Mouse (Mus musculus) liver, adult (tissue): Measurements from ENCODE around the gene Rpl39l.

ENCODE experiments used
- GATA4 ChIP-seq: IDR thresholded peaks from 2 replicates; pipeline ENCODE4 v1.6.1; 2014; ENCODE audit warnings: mild to moderate bottlenecking, low read length; ENCODE audit not compliant: insufficient replicate concordance

Rpl39l gene

DNA sequence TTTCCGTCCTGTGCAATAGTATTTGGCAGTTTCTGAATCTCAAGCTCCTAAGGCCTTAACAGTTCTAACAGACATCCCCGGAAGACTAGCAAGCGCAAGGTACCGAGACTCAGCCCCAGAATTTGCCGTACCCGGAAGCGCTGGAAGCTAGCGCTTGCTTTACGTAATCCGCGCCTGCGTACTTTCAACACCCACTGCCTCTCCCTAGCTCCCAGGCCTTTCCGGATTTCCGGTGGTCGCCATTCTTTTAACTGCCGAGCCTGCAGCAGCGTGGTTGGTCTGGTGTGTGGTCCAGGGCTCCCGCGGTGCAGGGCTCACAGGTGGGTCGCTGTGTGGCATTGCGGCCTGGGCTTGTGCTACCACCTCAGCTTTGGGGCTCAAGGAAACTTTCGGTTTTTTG, at the start of gene Rpl39l:
Gene Rpl39l (plus strand): TSS at position 222 of the 400 bp plus-strand sequence.
- TF ChIP-seq GATA4: no peak

DNA sequence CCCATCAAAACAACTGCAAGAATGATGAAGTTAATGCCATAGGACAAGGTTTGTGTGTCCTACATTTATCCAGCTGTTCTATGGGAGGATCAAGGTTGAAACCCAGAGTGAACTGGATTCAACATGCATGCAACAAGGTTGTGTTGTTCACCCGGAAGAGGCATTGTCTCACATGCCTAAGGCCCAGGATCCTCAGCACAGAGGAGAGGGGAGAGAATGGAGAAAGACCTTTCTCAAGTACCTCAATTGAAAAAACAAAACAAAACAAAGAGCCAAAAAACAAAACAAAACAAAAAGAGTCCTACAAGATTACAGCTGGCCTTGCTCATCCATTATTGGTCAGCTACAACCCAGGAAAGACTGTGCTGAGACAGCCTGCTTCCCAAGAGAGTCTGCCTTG, 42.4 kb upstream of the Rpl39l start:
- no peak for TF ChIP-seq GATA4

DNA sequence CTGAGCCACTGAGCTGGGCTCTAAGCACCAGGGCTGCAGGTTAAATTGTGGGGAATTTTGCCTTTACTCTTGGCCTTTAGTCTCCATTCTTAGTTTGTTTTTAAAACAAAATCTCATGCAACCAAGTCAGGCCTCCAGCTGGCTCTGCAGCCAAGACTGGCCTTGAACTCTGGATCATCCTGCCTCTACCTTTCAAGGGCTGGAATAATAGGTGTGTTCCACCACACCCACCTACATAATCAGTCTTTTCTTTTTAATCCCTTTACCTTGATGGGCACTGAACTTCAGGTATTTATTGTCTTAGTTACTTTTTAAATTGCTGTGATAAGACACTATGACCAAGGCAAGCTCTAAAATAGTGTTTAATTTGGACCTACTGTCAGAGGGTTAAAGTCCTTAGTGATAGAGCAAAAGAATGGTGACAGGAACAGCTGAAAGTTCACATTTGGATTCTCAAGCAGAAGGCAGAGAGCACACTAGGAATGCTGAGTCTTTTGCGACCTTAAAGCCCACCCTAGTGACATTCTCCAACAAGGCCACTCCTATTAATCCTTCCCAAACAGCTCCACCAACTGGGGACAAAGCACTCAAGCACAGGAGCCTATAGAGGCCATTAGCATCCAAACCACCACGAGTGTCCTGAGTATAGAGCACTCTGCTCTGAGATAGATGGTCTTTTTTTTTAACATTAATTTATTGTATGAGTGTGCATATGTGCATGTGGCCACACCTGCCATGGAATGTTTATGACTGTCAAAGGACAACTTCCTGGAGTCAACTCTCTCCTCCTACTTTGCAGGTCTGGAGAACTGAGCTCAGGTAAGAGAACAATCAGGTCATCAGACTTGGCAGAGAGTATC, 40.7 kb upstream of the Rpl39l start:
- TF ChIP-seq GATA4: no peak

DNA sequence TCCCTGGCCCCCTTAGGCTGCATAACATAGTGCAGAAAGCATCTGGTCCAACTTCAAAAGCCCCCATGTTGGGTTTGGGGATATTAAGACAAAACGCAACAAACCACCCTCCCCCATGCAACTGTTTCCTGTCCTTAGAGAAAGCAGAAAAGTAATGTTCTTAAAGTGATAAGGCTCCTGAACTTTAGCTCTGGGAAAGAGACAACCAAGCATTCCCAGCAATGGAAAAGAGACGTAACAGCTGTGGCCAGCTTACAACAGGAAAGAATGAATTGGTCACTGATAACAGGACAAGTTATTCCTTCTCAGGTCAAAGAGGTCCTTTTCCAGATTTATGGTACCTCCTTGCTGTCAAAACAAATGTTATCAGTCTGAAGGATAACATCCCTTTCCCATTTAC, 26.9 kb upstream of the Rpl39l start:
- TF ChIP-seq GATA4: no peak

DNA sequence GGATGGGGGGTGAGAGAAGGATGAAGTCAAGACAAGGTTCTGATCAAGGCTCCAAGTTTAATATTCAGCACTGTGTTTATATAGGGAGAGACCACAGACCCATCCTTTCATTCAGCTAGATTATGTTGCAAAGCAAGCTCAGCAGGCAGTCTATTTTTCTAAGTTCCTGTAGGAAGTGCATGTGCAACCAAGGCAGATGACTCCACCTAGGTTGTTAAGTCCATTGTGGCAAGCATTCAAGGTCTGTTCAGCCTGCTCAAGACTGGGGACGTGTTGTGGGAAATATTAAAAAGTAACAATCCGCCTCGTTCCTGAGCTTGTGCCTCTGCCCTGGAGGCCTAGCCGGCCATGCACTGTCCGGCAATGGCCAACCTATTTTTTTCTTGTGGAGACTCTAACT, 22.6 kb upstream of the Rpl39l start:
- no peak for TF ChIP-seq GATA4

DNA sequence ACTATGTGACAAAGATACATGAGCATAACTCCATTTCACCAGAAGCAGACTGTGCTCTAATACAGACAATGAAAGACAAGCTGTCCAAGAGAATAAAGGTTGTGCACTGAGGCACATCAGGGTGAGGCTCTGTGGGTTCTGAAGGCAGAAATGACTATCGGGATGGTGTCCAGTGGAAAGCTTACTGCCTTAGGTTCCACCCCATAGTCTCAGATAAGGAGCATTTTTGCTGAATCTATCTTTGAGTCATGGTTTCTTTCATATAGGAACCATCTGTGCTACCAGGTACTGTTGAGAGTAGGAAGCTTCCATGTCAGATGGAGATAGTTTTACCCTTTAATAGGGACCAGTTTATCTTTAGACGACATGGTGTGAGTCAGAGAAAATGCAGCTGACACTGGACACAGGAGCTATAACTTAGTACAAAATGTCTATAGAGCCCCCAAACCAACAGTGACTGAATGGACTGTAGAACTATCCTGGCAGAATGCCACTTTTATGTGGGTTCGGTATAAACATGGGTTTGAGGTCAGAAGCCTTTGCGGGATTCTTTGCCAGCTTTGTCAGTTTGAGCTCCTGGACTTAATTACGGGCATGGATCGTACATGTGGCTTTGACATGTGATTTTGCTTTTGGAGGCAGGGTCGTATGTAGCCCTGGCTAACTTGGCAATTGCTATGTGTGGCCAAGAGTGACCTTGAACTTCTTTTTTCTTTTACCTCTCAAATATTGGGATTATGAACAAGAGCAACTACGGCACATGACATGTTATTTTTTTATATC, 712 bp upstream of the Rpl39l start:
- no peak for TF ChIP-seq GATA4

DNA sequence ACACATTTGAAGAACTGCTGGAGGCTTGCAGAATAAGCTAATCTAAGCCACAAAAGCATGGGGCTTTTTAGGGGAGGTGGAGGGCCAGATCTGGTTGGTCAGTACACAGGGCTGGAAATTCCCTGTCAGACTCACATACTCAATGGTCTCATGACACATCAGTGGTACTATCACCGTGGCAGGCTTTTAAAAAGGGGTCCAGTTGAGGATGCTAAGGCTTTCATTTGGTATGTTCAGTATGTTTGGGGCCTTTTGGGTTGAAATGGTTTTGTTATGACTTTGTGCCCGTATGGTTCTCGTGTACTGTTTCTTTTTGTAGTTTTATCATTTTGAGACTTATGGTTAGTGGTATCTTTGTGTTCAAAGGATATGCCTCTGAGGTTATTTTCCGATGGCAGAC, 1.2 kb downstream of the Rpl39l start:
- TF ChIP-seq GATA4: no peak

DNA sequence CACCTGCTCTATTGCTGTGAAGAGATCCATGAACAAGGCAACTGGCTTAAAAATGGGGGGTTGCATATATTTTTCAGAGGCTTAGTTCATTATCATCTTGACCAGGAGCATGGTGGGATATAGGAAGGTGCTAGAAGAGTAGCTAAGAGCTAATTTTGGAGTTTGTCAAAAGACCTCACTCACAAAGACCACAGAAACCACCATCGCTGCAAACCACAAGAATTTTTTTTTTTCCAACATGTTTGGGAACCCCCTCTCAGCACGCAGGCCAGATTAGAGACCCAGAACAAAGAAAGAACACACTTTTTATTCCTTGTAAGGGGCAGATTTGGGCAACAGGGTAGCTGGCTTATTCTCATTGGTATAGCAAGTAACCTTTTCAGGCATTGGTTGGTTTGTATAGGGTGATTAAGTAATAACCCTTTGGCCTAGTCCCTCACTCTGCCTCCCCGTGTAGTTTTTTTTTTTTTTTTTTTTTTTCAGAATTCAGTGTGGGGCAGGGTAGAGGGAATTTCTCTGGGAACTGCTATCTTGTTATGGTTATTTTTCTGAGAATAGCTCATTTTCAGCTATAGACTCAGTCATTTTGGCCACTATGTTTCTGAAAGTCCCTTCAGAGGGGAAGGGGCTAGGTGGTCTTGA, 2.3 kb downstream of the Rpl39l start:
- no peak for TF ChIP-seq GATA4

DNA sequence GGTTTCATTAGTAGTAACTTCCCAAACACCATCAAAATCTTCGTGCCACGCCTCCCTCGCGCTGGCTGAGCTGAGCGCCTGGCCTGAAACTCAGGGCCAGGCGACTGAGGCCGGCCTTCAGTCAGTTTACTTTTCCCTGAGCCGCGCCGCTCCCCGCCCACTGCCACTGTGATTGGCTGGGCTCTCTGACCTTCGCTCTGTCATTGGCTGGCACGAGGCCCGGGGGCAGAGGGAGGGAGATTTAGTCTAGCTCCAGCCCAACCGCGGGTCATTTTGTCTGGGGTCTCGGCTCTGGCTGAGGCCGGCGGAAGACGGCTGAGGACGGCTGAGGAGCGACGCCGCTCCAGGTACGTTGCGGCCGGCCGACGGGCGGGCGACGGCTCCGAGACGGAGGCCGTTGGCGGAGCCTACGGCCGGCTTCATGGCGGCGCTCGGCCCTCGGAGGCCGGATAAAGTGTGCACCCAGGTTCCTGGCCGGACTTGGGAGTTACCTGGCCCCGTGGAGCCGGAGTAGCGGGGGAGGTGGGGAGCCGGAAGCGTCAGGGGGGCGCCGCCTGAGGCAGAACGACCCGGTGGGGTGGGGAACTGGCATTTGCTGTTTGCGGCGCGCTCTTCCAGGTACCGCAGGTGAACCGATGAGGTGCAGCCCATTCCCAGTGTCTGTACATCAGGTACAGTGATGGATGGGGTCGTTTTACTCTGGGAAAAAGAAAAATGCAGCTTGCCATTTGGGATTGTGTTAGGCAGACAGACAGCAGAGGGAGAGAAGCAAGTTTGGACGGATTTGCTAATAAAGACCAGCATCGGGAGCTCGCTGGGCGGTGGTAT, 22.9 kb downstream of the Rpl39l start, which contains the start of gene Atf7ip2:
Gene Atf7ip2 (plus strand): TSS at position 34 of the 828 bp plus-strand sequence.
- TF ChIP-seq GATA4: no peak

DNA sequence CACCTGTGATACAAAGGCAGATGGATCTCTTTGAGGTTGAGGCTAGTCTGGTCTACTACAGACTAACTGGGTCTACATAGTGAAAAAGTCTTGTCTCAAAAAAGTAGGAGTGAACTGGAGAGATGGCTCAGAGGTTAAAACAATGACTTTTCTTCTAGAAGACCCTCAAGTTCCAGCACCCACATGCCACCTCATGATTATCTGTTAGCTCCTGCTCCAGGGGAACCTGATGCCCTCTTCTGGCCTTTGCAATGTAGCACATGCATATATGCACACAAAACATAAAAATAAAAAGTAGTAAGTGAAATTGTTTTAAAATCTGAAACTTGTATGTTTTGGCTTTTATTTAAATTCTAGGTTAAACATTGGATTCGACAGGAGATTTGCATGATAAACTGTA, 38.8 kb downstream of the Rpl39l start:
- no peak for TF ChIP-seq GATA4
